Comparison of ENCODE assay signal across 10 mouse cellular contexts in genomic region chr7:115333046-115333577, GRCm38 (mm10).
DNase-seq lines count a peak whose midpoint lies in the region.
"Had no signal": no experiment of that assay in that cellular context is flagged by ENCODE, and none has a peak within 500 bp of the region (broad histone marks: within the 10 kb centered on the region; RNA-seq: fewer than 3 reads in every experiment).

No protein-coding gene starts in this region.

- DNase-seq in adrenal gland, adult 2 months: peak; percentile 68
- no peak for DNase-seq in adrenal gland, postnatal 25 days
- peak; percentile 3 to 6 for DNase-seq in kidney, adult 8-10 months
- DNase-seq in kidney, postnatal 10 days: no peak
- peak; percentile 43 for DNase-seq in adrenal gland, postnatal 14 days
- peak; percentile 35 for DNase-seq in cerebellum, adult 9-11 months
- DNase-seq in left cerebral cortex, adult 8-10 months (ENCODE audit: low spot score in 2 of 2): no peak
- DNase-seq in embryo, embryonic 9.5 days (ENCODE audit: extremely low spot score): no peak
- DNase-seq: gastrocnemius, postnatal 25 days; liver, embryonic 13.5 days had no signal

Comparison
In these comparisons a context has a peak if more than half of its experiments do, and no peak if none do; other contexts are left out.
1. DNase-seq: peak in adrenal gland, adult 2 months (single experiment), kidney, adult 8-10 months (2 of 2), adrenal gland, postnatal 14 days (single experiment) and cerebellum, adult 9-11 months (single experiment); none in adrenal gland, postnatal 25 days (single experiment), kidney, postnatal 10 days (single experiment), left cerebral cortex, adult 8-10 months (0 of 2) and embryo, embryonic 9.5 days (single experiment).